Mouse (Mus musculus): ENCODE data around the gene Lage3. TPM values are rescaled to one million over a fixed set of nuclear protein-coding genes. Genes with fewer than 3 reads are reported as not detected.

Gene Lage3
- 52.7 and 61.7 TPM in 2 replicates for total RNA-seq (2012; rRNA removed)
- polyA plus RNA-seq (2012; ENCODE audit: insufficient read depth in 1 of 2, insufficient read length in 2 of 2, low read depth in 1 of 2, low replicate concordance in 2 of 2, missing spikeins in 1 of 2) = 10 to 100 TPM in 1 of 2 experiments, not detected in 1; 88.1 TPM

DNA sequence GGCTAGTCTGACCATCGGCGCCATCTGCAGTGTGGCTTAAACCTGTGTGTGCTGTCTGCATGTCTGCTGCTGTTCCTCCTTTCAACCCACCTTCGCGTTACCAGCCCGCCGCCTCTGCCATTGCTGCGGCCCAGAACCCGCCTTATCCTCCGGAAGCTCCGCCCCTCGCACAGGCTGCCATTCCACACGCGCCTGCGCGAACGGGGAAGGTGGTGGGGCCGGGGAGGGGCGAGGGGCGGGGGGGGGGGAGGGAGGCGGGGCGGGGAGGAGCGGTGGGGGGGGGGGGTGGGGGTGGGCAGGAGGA is at the start of gene Lage3:
Gene Lage3 (minus strand): TSS at position 152 of the 304 bp plus-strand sequence.
- no peaks in the 10 kb centered on the region for H3K27me3 ChIP-seq (ENCODE audit: control insufficient read depth in 1 of 2, insufficient read depth in 2 of 2, low read length in 2 of 2)
- no peak; the same call in 1 of the 2 replicates for TF ChIP-seq MAZ (IDR thresholded peaks at IDR 0.05; ENCODE audit: low read depth, low read length)
- TF ChIP-seq RCOR1 (IDR thresholded peaks at IDR 0.05; ENCODE audit: low read depth, low read length) = no peak
- TF ChIP-seq CHD2 (IDR thresholded peaks at IDR 0.05; ENCODE audit: low read length) = no peak
- peak; percentile 70 for TF ChIP-seq NRF1 (IDR thresholded peaks at IDR 0.05; ENCODE audit: insufficient read depth, low read depth, low read length, poor library complexity, severe bottlenecking)
- TF ChIP-seq NELFE (IDR thresholded peaks at IDR 0.05; ENCODE audit: low read depth, low read length) = peak; percentile 61
- peak; percentile 49; the same call in 1 of the 2 replicates for TF ChIP-seq HCFC1 (IDR thresholded peaks at IDR 0.05; ENCODE audit: low read depth, low read length)
- no peak for TF ChIP-seq CHD1 (IDR thresholded peaks at IDR 0.05; ENCODE audit: low read depth, low read length)
- no peak for TF ChIP-seq TCF12 (IDR thresholded peaks at IDR 0.05; ENCODE audit: low read depth, low read length)
- no peak for TF ChIP-seq BHLHE40 (IDR thresholded peaks at IDR 0.05; ENCODE audit: borderline replicate concordance, low read depth, low read length)
- peak; percentile 42 for TF ChIP-seq SIN3A (IDR thresholded peaks at IDR 0.05; ENCODE audit: low read length)
- no peak for TF ChIP-seq ZC3H11A (IDR thresholded peaks at IDR 0.05; ENCODE audit: low read depth, low read length)
- TF ChIP-seq MXI1 (IDR thresholded peaks at IDR 0.05; ENCODE audit: low read depth, low read length) = peak; percentile 37; the same call in 1 of the 2 replicates
- TF ChIP-seq POLR2A (IDR thresholded peaks at IDR 0.05; ENCODE audit: control insufficient read depth in 1 of 2, insufficient read depth in 1 of 2, low read depth in 1 of 2, low read length in 2 of 2, poor library complexity in 1 of 2) = peak; percentile 59 to 72
- TF ChIP-seq TBP (IDR thresholded peaks at IDR 0.05; ENCODE audit: low read depth, low read length) = 0 out of 2 replicates have a peak, but pooled peaks have one; percentile 23
- 0 out of 2 replicates have a peak, but pooled peaks have one; percentile 23 for TF ChIP-seq ELF1 (IDR thresholded peaks at IDR 0.05; ENCODE audit: low read depth, low read length)
- TF ChIP-seq ZMIZ1 (IDR thresholded peaks at IDR 0.05; ENCODE audit: low read depth, low read length) = 0 out of 2 replicates have a peak, but pooled peaks have one; percentile 37
- peak; percentile 65; the same call in 1 of the 2 replicates for TF ChIP-seq POLR2AphosphoS2 (IDR thresholded peaks at IDR 0.05; ENCODE audit: low read length)
- peaks cover 0 to 3% of the 10 kb centered on the region in 2 experiments; a peak in 2 of 4 replicates for H3K4me1 ChIP-seq (ENCODE audit: control insufficient read depth in 1 of 2, insufficient read depth in 2 of 2, low read length in 2 of 2)
- H3K9me3 ChIP-seq (replicated peaks; ENCODE audit: insufficient read depth, low read length) = no peaks in the 10 kb centered on the region
- H3K79me2 ChIP-seq (ENCODE audit: control insufficient read depth, insufficient read depth, low read length, poor library complexity) = peaks cover 5% of the 10 kb centered on the region; the same call in 1 of the 2 replicates
- H3K27ac ChIP-seq (ENCODE audit: control insufficient read depth, low read depth, low read length) = peak within 1 kb of the TSS; percentile 45
- DNase-seq (ENCODE audit: low read depth, low spot score) = peak; percentile 81
- H3K4me3 ChIP-seq (ENCODE audit: control insufficient read depth in 1 of 2, insufficient read depth in 1 of 2, low read depth in 2 of 2, low read length in 2 of 2) = peak within 1 kb of the TSS; percentile 91 to 92
- peaks cover 0 to 2% of the 10 kb centered on the region in 2 experiments; a peak in 1 of 4 replicates for H3K36me3 ChIP-seq (ENCODE audit: control insufficient read depth in 1 of 2, insufficient read depth in 2 of 2, low read length in 2 of 2)
- peak within 1 kb of the TSS; percentile 91 for H3K9ac ChIP-seq (ENCODE audit: control insufficient read depth, low read depth, low read length, poor library complexity, severe bottlenecking)

DNA sequence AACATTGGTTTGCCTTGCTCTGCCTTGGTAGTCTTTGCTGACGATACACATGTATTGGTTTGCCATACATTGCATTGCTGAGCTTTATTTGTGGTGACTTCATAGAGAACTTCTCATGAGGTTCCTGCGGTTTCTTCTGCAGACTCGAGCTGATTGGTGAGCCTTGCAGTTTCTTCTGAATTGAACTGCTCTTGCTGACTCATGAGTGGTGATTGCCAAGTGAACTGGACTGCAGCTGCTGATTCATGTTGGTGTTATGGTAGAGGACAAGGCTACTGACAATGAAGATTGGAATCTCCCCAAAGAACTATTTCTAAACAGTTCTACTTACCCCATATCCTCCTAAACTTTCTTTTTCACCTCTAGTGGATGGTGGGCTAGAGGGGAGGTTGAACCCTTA is 46.7 kb upstream of the Lage3 start:
- Histone ChIP-seq H3K4me1 (ENCODE audit: control insufficient read depth in 1 of 2, insufficient read depth in 2 of 2, low read length in 2 of 2) (no peaks in the 10 kb centered on the region), H3K27me3 (ENCODE audit: control insufficient read depth in 1 of 2, insufficient read depth in 2 of 2, low read length in 2 of 2) (no peaks in the 10 kb centered on the region)
- TF ChIP-seq NRF1 (IDR thresholded peaks at IDR 0.05; ENCODE audit: insufficient read depth, low read depth, low read length, poor library complexity, severe bottlenecking) (no peak), POLR2A (IDR thresholded peaks at IDR 0.05; ENCODE audit: control insufficient read depth in 1 of 2, insufficient read depth in 1 of 2, low read depth in 1 of 2, low read length in 2 of 2, poor library complexity in 1 of 2) (no peak), GABPA (IDR thresholded peaks at IDR 0.05; ENCODE audit: low read depth, low read length) (no peak), SMC3 (IDR thresholded peaks at IDR 0.05; ENCODE audit: low read depth, low read length) (no peak), MAX (IDR thresholded peaks at IDR 0.05; ENCODE audit: low read length) (no peak), RCOR1 (IDR thresholded peaks at IDR 0.05; ENCODE audit: low read depth, low read length) (no peak), ELF1 (IDR thresholded peaks at IDR 0.05; ENCODE audit: low read depth, low read length) (no peak), CTCF (IDR thresholded peaks at IDR 0.05 in 2 of 3, conservative IDR thresholded peaks at IDR 0.05 in 1 of 3; ENCODE audit: control insufficient read depth in 1 of 3, insufficient read depth in 1 of 3, low read depth in 2 of 3, low read length in 3 of 3, poor library complexity in 1 of 3, severe bottlenecking in 1 of 3) (no peak), ETS1 (IDR thresholded peaks at IDR 0.05; ENCODE audit: low read depth, low read length) (no peak), CHD2 (IDR thresholded peaks at IDR 0.05; ENCODE audit: low read length) (no peak)

More for the DNA sequence above, 46.7 kb upstream of the Lage3 start:
- no peaks in the 10 kb centered on the region for H3K36me3 ChIP-seq (ENCODE audit: control insufficient read depth in 1 of 2, insufficient read depth in 2 of 2, low read length in 2 of 2)
- H3K9me3 ChIP-seq (replicated peaks; ENCODE audit: insufficient read depth, low read length) = no peaks in the 10 kb centered on the region
- no peaks in the 10 kb centered on the region for H3K79me2 ChIP-seq (ENCODE audit: control insufficient read depth, insufficient read depth, low read length, poor library complexity)
- no peak overlapping the region for H3K4me3 ChIP-seq (ENCODE audit: control insufficient read depth in 1 of 2, insufficient read depth in 1 of 2, low read depth in 2 of 2, low read length in 2 of 2)
- DNase-seq (ENCODE audit: low read depth, low spot score) = peak; percentile 27
- no peak overlapping the region for H3K27ac ChIP-seq (ENCODE audit: control insufficient read depth, low read depth, low read length)
- no peak overlapping the region for H3K9ac ChIP-seq (ENCODE audit: control insufficient read depth, low read depth, low read length, poor library complexity, severe bottlenecking)
